Mouse (Mus musculus) liver, embryonic 14.5 days (tissue): Measurements from ENCODE around the gene Nbas.

Source experiments
- CTCF ChIP-seq: IDR thresholded peaks from 2 replicates; pipeline ENCODE4 v1.5.1; 2016; ENCODE audit warnings: antibody characterized with exemption, low read depth, control low read depth
- EP300 ChIP-seq: IDR thresholded peaks from 2 replicates; pipeline ENCODE4 v1.6.1; 2016; ENCODE audit warnings: antibody characterized with exemption, low read depth

- no peak for TF ChIP-seq CTCF
- TF ChIP-seq EP300: no peak
Measured at GRCm38 (mm10) chr12:13461558-13462153, 192.7 kb downstream of the Nbas start.
